ENCODE assay signal across 10 mouse cellular contexts in the genomic region with DNA sequence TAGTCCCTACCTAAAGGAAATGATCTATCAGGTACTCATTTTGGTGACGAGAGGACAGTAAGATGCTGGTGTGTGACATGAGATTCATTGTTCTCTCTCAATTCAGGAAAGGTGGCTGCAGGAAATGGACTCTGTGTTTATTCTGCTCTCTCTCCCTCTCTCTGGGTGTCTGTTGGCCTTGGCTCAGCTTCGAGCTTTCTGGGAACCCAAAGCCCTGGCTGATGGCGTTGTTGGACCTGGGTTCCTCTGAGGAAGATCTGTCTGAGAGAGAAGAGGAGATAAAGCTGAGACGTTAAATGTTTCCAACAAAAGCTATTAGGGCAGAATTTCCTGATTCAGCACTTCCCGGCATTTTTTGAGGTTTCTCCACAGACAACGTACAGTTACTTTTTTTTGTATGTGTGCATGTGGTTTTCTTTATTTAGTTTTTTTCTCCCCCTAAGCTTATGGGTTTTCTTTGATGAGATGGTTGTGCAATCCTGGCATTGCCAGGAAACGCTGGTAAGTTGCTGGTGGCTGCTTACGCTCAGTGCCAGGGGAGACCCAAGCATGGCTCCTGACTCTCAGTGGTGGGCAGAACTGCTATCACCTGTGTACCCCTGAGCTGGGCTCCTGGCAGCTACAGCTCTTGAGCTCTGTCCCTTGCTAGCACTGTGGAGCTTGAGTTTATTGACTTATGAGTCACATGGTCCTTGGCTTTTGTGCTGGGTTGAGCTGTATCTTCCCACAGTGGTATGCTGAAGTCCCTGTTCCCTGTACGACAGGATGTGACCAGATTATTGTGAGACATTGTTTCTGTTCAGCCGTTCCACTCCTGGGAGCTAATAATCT.
DNase-seq lines count a peak whose midpoint lies in the region; ATAC-seq lines count a peak whose summit lies in the region.
"Had no signal": no experiment of that assay in that cellular context is flagged by ENCODE, and none has a peak within 500 bp of the region (broad histone marks: within the 10 kb centered on the region; RNA-seq: fewer than 3 reads in every experiment).

No protein-coding gene starts in this region.

- intact Hi-C loops in heart, postnatal 10 days (cut with DNase I): no loop called here

- no peak overlapping the region for H3K9ac ChIP-seq in liver, embryonic 12.5 days
- no peak overlapping the region for H3K9ac ChIP-seq in embryonic facial prominence, embryonic 12.5 days
- no peak overlapping the region for H3K9ac ChIP-seq in midbrain, embryonic 16.5 days (ENCODE audit: low read depth, low read length)
- H3K9ac ChIP-seq: hindbrain, embryonic 15.5 days; limb, embryonic 15.5 days had no signal

- no peak overlapping the region for H3K4me2 ChIP-seq in liver, embryonic 12.5 days
- no peak overlapping the region for H3K4me2 ChIP-seq in embryonic facial prominence, embryonic 12.5 days (replicated peaks)
- H3K4me2 ChIP-seq in midbrain, embryonic 16.5 days (ENCODE audit: low read length): no peak overlapping the region
- H3K4me2 ChIP-seq: hindbrain, embryonic 15.5 days; limb, embryonic 15.5 days had no signal

- ATAC-seq in liver, embryonic 12.5 days: peak; percentile 59
- 0 out of 2 replicates have a peak, but pooled peaks have one; percentile 18 for ATAC-seq in embryonic facial prominence, embryonic 12.5 days (ENCODE audit: insufficient number of reproducible peaks, insufficient read depth, low FRiP score, low TSS enrichment)
- ATAC-seq in midbrain, embryonic 16.5 days: no peak

- no peak overlapping the region for H3K27ac ChIP-seq in liver, embryonic 12.5 days
- no peak overlapping the region for H3K27ac ChIP-seq in embryonic facial prominence, embryonic 12.5 days
- peak overlapping the region; percentile 19; the same call in 1 of the 2 replicates for H3K27ac ChIP-seq in midbrain, embryonic 16.5 days (ENCODE audit: low read length)
- H3K27ac ChIP-seq: hindbrain, embryonic 15.5 days; limb, embryonic 15.5 days had no signal

- H3K4me1 ChIP-seq in liver, embryonic 12.5 days: 0 out of 2 replicates have a peak, but pooled peaks cover 6% of the 10 kb centered on the region
- peaks cover 23% of the 10 kb centered on the region for H3K4me1 ChIP-seq in embryonic facial prominence, embryonic 12.5 days
- H3K4me1 ChIP-seq in midbrain, embryonic 16.5 days (ENCODE audit: control insufficient read depth, insufficient read depth, low read length): peaks cover 10% of the 10 kb centered on the region

- H3K27me3 ChIP-seq in liver, embryonic 12.5 days (replicated peaks): no peaks in the 10 kb centered on the region
- no peaks in the 10 kb centered on the region for H3K27me3 ChIP-seq in embryonic facial prominence, embryonic 12.5 days
- H3K27me3 ChIP-seq in midbrain, embryonic 16.5 days (ENCODE audit: control insufficient read depth, insufficient read depth, low read depth, low read length): no peaks in the 10 kb centered on the region
- H3K27me3 ChIP-seq: hindbrain, embryonic 15.5 days; limb, embryonic 15.5 days had no signal

- no peak for DNase-seq in liver
- DNase-seq in heart, postnatal 10 days: peak; percentile 18 to 31
- DNase-seq in layer of hippocampus, postnatal 14 days (ENCODE audit: low spot score in 2 of 2): no peak
- DNase-seq in gastrocnemius, adult 18-20 months (ENCODE audit: low spot score): no peak
- DNase-seq in thymus, postnatal 36 days: no peak

- no peak overlapping the region for H3K4me3 ChIP-seq in liver, embryonic 12.5 days
- H3K4me3 ChIP-seq in embryonic facial prominence, embryonic 12.5 days: no peak overlapping the region
- no peak overlapping the region for H3K4me3 ChIP-seq in midbrain, embryonic 16.5 days (ENCODE audit: low read depth, low read length)
- H3K4me3 ChIP-seq: hindbrain, embryonic 15.5 days; limb, embryonic 15.5 days had no signal

- no peaks in the 10 kb centered on the region for H3K9me3 ChIP-seq in liver, embryonic 12.5 days (replicated peaks)
- H3K9me3 ChIP-seq in embryonic facial prominence, embryonic 12.5 days: no peaks in the 10 kb centered on the region
- H3K9me3 ChIP-seq in midbrain, embryonic 16.5 days (replicated peaks; ENCODE audit: control insufficient read depth, low read length, poor library complexity, severe bottlenecking): no peaks in the 10 kb centered on the region
- H3K9me3 ChIP-seq: hindbrain, embryonic 15.5 days; limb, embryonic 15.5 days had no signal

- WGBS in liver, embryonic 12.5 days (ENCODE audit: insufficient replicate concordance): 38% methylated on average over 10 of the region's 10 CpGs
- WGBS in embryonic facial prominence, embryonic 12.5 days: 66% methylated on average over 10 of the region's 10 CpGs
- 68% methylated on average over 10 of the region's 10 CpGs for WGBS in midbrain, embryonic 16.5 days

- H3K36me3 ChIP-seq in liver, embryonic 12.5 days: no peaks in the 10 kb centered on the region
- H3K36me3 ChIP-seq in embryonic facial prominence, embryonic 12.5 days: no peaks in the 10 kb centered on the region
- no peaks in the 10 kb centered on the region for H3K36me3 ChIP-seq in midbrain, embryonic 16.5 days (ENCODE audit: control insufficient read depth, insufficient read depth, low read length)
- H3K36me3 ChIP-seq: hindbrain, embryonic 15.5 days; limb, embryonic 15.5 days had no signal

Comparison
In these comparisons a context has a peak if more than half of its experiments do, and no peak if none do; other contexts are left out.
1. DNase-seq: peak in heart, postnatal 10 days (2 of 2); none in liver (single experiment), layer of hippocampus, postnatal 14 days (0 of 2), gastrocnemius, adult 18-20 months (single experiment) and thymus, postnatal 36 days (0 of 2).